Mouse (Mus musculus) ZHBTc4 (cell line): ENCODE measurements at regions not wholly inside any gene's neighbourhood (a gene's known extent, or its start where the extent isn't known, plus 50 kb on each side); places are given as distances from the start of the nearest gene placed in this dataset.

Source experiments
- DNase-seq: peaks from one replicate; pipeline ENCODE4 v3.0.0-alpha.2; 2011; ENCODE audit warnings: low read depth, low spot score

- DNase-seq = peak; percentile 58
Observed at GRCm38 (mm10) chr6:19135166-19135565, 269.0 kb downstream of the Ankrd7 start.

- no peak for DNase-seq
Observed at GRCm38 (mm10) chr6:19163492-19163891, 297.4 kb downstream of the Ankrd7 start.

- DNase-seq = no peak
Observed at GRCm38 (mm10) chr6:19164181-19164580, 298.1 kb downstream of the Ankrd7 start.
